Mouse (Mus musculus): ENCODE data around the gene Kcnd2. TPM values are rescaled to one million over a fixed set of nuclear protein-coding genes. Genes with fewer than 3 reads are reported as not detected.

The Kcnd2 gene
- polyA plus RNA-seq, 1 experiment from 2014 or later = 0.89 TPM

- WGBS = 92% methylated on average over 1 of the region's 1 CpGs
- H3K27me3 ChIP-seq = no peaks in the 10 kb centered on the region
- no peak for ATAC-seq (ENCODE audit: insufficient number of reproducible peaks, insufficient read depth, low FRiP score, low TSS enrichment, low read depth)
- H3K27ac ChIP-seq = no peak overlapping the region
- no peaks in the 10 kb centered on the region for H3K4me1 ChIP-seq
- H3K9ac ChIP-seq = no peak overlapping the region
- no peaks in the 10 kb centered on the region for H3K36me3 ChIP-seq
- H3K9me3 ChIP-seq = no peaks in the 10 kb centered on the region
- H3K4me3 ChIP-seq = no peak overlapping the region
- no peak overlapping the region for H3K4me2 ChIP-seq
These were observed 215.8 kb downstream of the Kcnd2 start for GRCm38 (mm10) chr6:21431120-21431519.

DNA sequence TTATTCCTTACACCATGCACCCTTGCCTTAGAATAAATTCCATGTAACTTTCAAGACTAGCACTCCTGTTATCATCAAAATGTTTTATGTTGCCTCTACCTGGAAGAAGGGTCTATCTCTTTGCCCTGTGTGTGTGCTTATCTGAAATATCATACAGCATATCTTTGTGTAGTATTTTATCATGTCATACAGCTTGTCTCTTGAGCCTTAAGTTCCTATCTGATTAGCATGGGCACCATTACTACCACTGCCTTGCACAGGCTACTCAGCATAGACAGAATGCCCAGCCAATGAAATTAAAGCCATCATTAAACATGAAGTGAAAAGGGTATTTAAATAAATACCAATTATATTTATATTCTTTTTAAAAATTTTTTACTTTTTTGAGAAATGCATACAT is 249.4 kb downstream of the Kcnd2 start:
- Histone ChIP-seq H3K4me3 (no peak overlapping the region), H3K36me3 (no peaks in the 10 kb centered on the region), H3K27ac (no peak overlapping the region), H3K9me3 (no peaks in the 10 kb centered on the region), H3K4me1 (no peaks in the 10 kb centered on the region), H3K4me2 (no peak overlapping the region), H3K9ac (no peak overlapping the region), H3K27me3 (no peaks in the 10 kb centered on the region)
- ATAC-seq (ENCODE audit: insufficient number of reproducible peaks, insufficient read depth, low FRiP score, low TSS enrichment, low read depth) = no peak

- Histone ChIP-seq H3K27ac (no peak overlapping the region), H3K4me3 (no peak overlapping the region), H3K4me2 (no peak overlapping the region), H3K9ac (no peak overlapping the region), H3K27me3 (no peaks in the 10 kb centered on the region), H3K36me3 (no peaks in the 10 kb centered on the region), H3K4me1 (no peaks in the 10 kb centered on the region), H3K9me3 (no peaks in the 10 kb centered on the region)
- WGBS = 54% methylated on average over 1 of the region's 1 CpGs
- no peak for ATAC-seq (ENCODE audit: insufficient number of reproducible peaks, insufficient read depth, low FRiP score, low TSS enrichment, low read depth)
These were observed 256.7 kb downstream of the Kcnd2 start for GRCm38 (mm10) chr6:21471891-21472544.

GRCm38 (mm10) chr6:21482714-21483113 is 267.4 kb downstream of the Kcnd2 start:
- no peak overlapping the region for H3K4me2 ChIP-seq
- no peaks in the 10 kb centered on the region for H3K27me3 ChIP-seq
- no peaks in the 10 kb centered on the region for H3K4me1 ChIP-seq
- H3K27ac ChIP-seq = no peak overlapping the region
- no peak overlapping the region for H3K4me3 ChIP-seq
- 88% methylated on average over 2 of the region's 2 CpGs for WGBS
- H3K36me3 ChIP-seq = no peaks in the 10 kb centered on the region
- no peaks in the 10 kb centered on the region for H3K9me3 ChIP-seq
- no peak overlapping the region for H3K9ac ChIP-seq
- ATAC-seq (ENCODE audit: insufficient number of reproducible peaks, insufficient read depth, low FRiP score, low TSS enrichment, low read depth) = no peak

GRCm38 (mm10) chr6:21488536-21488935 is 273.2 kb downstream of the Kcnd2 start:
- no peak for ATAC-seq (ENCODE audit: insufficient number of reproducible peaks, insufficient read depth, low FRiP score, low TSS enrichment, low read depth)
- Histone ChIP-seq H3K27ac (no peak overlapping the region), H3K4me3 (no peak overlapping the region), H3K36me3 (no peaks in the 10 kb centered on the region), H3K27me3 (no peaks in the 10 kb centered on the region), H3K4me1 (no peaks in the 10 kb centered on the region), H3K9ac (no peak overlapping the region), H3K9me3 (no peaks in the 10 kb centered on the region), H3K4me2 (no peak overlapping the region)
- 81% methylated on average over 2 of the region's 2 CpGs for WGBS

DNA sequence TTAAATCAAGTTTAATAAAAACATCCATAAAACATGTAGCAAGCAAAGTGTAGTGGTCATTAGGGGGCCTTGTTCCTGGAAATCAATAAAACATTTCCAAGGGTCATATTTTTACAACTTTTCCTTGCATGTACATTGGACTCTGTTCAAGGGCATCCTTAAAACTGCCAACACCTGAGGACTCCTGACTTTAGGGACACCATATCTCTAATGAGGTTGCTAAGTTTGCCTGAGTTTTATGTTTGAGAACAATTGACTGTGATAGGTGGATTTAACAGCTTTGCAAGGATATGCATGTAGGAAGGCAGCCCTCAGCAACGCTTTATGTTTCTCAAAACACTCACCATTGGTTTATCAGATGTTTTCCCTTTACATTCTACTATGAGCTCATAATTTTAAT is 287.6 kb downstream of the Kcnd2 start:
- Histone ChIP-seq H3K9me3 (no peaks in the 10 kb centered on the region), H3K27me3 (no peaks in the 10 kb centered on the region), H3K27ac (no peak overlapping the region), H3K9ac (no peak overlapping the region), H3K4me1 (no peaks in the 10 kb centered on the region), H3K36me3 (no peaks in the 10 kb centered on the region), H3K4me2 (no peak overlapping the region), H3K4me3 (no peak overlapping the region)
- 75% methylated on average over 1 of the region's 1 CpGs for WGBS
- no peak for ATAC-seq (ENCODE audit: insufficient number of reproducible peaks, insufficient read depth, low FRiP score, low TSS enrichment, low read depth)

DNA sequence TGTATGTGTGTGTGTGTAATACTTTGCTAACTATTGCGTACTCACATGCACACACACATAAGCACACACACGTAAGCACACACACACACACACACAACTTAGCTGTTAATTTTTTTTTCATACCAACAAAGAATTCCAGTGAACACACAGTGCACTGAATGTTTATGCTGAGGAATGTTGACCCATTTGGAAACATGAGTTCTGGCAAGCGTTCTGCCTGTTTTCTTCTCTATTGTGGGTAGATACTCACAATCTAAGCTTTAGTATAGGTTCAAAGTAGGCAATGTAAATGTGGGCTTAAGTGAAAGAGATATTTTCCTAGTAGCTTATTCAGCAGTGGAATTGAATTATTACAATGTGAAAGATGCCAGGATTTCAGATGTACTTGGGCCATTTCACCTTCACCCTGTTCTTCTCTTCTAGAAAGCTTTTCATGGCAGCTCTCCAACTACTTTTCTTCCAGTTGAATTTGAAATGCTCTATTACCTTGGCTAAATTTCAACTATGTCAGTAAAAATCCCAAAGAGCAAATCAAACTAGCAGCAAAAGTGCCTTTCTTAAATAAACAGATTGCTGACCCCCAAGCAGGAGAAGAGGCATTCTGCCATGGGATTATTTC is 295.4 kb downstream of the Kcnd2 start:
- Histone ChIP-seq H3K4me2 (no peak overlapping the region), H3K27ac (no peak overlapping the region), H3K4me3 (no peak overlapping the region), H3K4me1 (no peaks in the 10 kb centered on the region), H3K27me3 (no peaks in the 10 kb centered on the region), H3K9ac (no peak overlapping the region), H3K9me3 (no peaks in the 10 kb centered on the region), H3K36me3 (no peaks in the 10 kb centered on the region)
- ATAC-seq (ENCODE audit: insufficient number of reproducible peaks, insufficient read depth, low FRiP score, low TSS enrichment, low read depth) = no peak
- WGBS = 79% methylated on average over 3 of the region's 3 CpGs

DNA sequence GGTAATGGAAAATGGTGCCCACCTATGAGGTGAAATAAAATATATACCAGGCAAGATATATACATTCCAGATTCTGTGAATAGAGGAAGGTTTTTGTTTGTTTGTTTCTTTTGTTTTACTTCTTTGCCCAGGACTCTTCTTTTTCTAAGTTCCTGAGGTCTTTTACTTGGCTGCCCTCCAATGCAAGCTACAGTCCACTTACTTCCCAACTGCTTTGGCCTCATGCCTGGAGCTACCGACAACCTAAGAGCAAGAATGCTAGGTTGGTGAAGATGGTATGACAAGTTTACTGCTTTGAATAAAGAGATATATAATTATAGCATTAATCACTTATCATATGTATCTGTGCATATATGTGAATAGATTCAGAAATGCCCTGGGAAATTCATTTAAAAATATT is 305.0 kb downstream of the Kcnd2 start:
- H3K4me2 ChIP-seq = no peak overlapping the region
- no peak overlapping the region for H3K4me3 ChIP-seq
- H3K9me3 ChIP-seq = no peaks in the 10 kb centered on the region
- no peaks in the 10 kb centered on the region for H3K4me1 ChIP-seq
- H3K27ac ChIP-seq = no peak overlapping the region
- no peak for ATAC-seq (ENCODE audit: insufficient number of reproducible peaks, insufficient read depth, low FRiP score, low TSS enrichment, low read depth)
- H3K9ac ChIP-seq = no peak overlapping the region
- 63% methylated on average over 1 of the region's 1 CpGs for WGBS
- H3K36me3 ChIP-seq = no peaks in the 10 kb centered on the region
- H3K27me3 ChIP-seq = no peaks in the 10 kb centered on the region

- no peaks in the 10 kb centered on the region for H3K9me3 ChIP-seq
- no peak overlapping the region for H3K4me3 ChIP-seq
- ATAC-seq (ENCODE audit: insufficient number of reproducible peaks, insufficient read depth, low FRiP score, low TSS enrichment, low read depth) = no peak
- no peak overlapping the region for H3K27ac ChIP-seq
- no peaks in the 10 kb centered on the region for H3K4me1 ChIP-seq
- no peaks in the 10 kb centered on the region for H3K27me3 ChIP-seq
- 58% methylated on average over 1 of the region's 1 CpGs for WGBS
- no peaks in the 10 kb centered on the region for H3K36me3 ChIP-seq
- no peak overlapping the region for H3K9ac ChIP-seq
- H3K4me2 ChIP-seq = no peak overlapping the region
These were observed 312.3 kb downstream of the Kcnd2 start for GRCm38 (mm10) chr6:21527489-21528074.

- Histone ChIP-seq H3K27me3 (no peaks in the 10 kb centered on the region), H3K36me3 (no peaks in the 10 kb centered on the region), H3K9me3 (no peaks in the 10 kb centered on the region), H3K4me3 (no peak overlapping the region), H3K27ac (no peak overlapping the region), H3K4me2 (no peak overlapping the region), H3K4me1 (no peaks in the 10 kb centered on the region), H3K9ac (no peak overlapping the region)
- no peak for ATAC-seq (ENCODE audit: insufficient number of reproducible peaks, insufficient read depth, low FRiP score, low TSS enrichment, low read depth)
- 68% methylated on average over 2 of the region's 2 CpGs for WGBS
These were observed 318.7 kb downstream of the Kcnd2 start for GRCm38 (mm10) chr6:21534009-21534408.

DNA sequence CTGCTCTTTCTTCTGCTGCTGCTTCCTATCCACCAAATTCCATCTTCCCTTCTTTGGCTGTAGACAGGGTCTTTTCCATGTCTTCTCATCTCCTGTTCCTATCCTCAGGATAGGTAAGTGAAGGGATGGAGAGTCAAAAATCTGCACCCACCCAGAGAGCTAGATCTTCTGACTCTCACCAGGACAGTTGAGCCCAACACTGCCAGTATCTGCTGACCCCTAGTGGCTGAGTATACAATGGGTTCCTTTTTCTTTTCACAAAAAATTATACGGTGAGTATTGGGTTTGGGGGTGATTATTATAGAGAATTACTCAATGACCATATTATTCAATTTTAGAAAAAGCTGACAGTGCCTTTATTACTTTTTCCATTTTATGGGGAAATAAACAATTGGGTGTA is 319.5 kb downstream of the Kcnd2 start:
- H3K4me3 ChIP-seq = no peak overlapping the region
- H3K27ac ChIP-seq = no peak overlapping the region
- H3K4me1 ChIP-seq = no peaks in the 10 kb centered on the region
- H3K9ac ChIP-seq = no peak overlapping the region
- H3K27me3 ChIP-seq = no peaks in the 10 kb centered on the region
- 46% methylated on average over 1 of the region's 1 CpGs for WGBS
- no peak overlapping the region for H3K4me2 ChIP-seq
- ATAC-seq (ENCODE audit: insufficient number of reproducible peaks, insufficient read depth, low FRiP score, low TSS enrichment, low read depth) = no peak
- no peaks in the 10 kb centered on the region for H3K36me3 ChIP-seq
- no peaks in the 10 kb centered on the region for H3K9me3 ChIP-seq

DNA sequence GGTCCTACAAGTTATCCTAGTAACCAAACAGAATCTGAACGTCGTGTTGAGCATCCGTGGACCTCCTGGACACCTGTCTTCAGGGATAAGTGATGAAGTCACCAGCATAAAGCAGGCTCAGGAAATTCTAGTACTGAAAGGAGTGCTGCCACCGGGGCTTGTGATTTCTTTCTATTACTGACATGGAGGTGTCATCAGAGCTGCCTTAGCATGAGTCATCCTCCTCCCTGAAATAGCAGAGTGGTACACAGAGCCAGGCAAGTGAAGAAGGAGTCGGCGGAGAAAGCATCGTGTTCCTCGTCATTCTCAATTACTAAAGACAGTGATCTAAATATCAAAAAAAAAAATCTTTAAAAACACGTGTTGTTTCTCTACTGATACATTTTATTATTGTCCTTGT is 336.2 kb downstream of the Kcnd2 start:
- Histone ChIP-seq H3K9ac (no peak overlapping the region), H3K4me3 (no peak overlapping the region), H3K36me3 (no peaks in the 10 kb centered on the region), H3K27ac (no peak overlapping the region), H3K4me2 (no peak overlapping the region), H3K4me1 (no peaks in the 10 kb centered on the region), H3K27me3 (no peaks in the 10 kb centered on the region), H3K9me3 (no peaks in the 10 kb centered on the region)
- ATAC-seq (ENCODE audit: insufficient number of reproducible peaks, insufficient read depth, low FRiP score, low TSS enrichment, low read depth) = no peak
- 74% methylated on average over 9 of the region's 9 CpGs for WGBS

All from embryonic facial prominence, embryonic 13.5 days (tissue).